Mouse (Mus musculus) neutrophil, adult 59 days (primary cell): ENCODE data around the gene Ube2d2b. TPM values are rescaled to one million over a fixed set of nuclear protein-coding genes. Genes with fewer than 3 reads are reported as not detected.

Experiments used
- total RNA-seq, 2 experiments: library from RNA; stranded (reverse); gene quantifications; 1 replicate in 1 of 2; 2 replicates in 1 of 2; pipeline ENCODE4 v1.2.4; 2023

Ube2d2b gene
- under 1 TPM in 1 of 2 experiments, not detected in 1; 0.20 TPM for total RNA-seq

GRCm38 (mm10) chr5:107829998-107830560 lies at the start of gene Ube2d2b:
Gene Ube2d2b (plus strand): TSS chr5:107830099.

GRCm38 (mm10) chr5:107874561-107875260 lies 44.8 kb downstream of the Ube2d2b start, which contains the start of gene Evi5:
Gene Evi5 (minus strand): TSS chr5:107875107.

Other genes starting within 250 kb of the Ube2d2b start
- gene Rpap2, start 232.7 kb upstream of the Ube2d2b start, total RNA-seq, result 10 to 100 TPM in 1 of 2 experiments, 1 to 10 TPM in 1; 7.4 to 10.2 TPM
- 1 to 10 TPM; 1.8 to 3.2 TPM for gene Glmn, start 232.2 kb upstream of the Ube2d2b start, total RNA-seq
- gene Gfi1, start 104.1 kb upstream of the Ube2d2b start, total RNA-seq, result 10 to 100 TPM; 20.5 to 21.1 TPM
- 10 to 100 TPM; 35.0 to 36.4 TPM for gene Evi5, start 45.0 kb downstream of the Ube2d2b start, total RNA-seq
- gene Rpl5, start 70.4 kb downstream of the Ube2d2b start, total RNA-seq, result 10 to 100 TPM; 28.1 to 37.5 TPM
- 10 to 100 TPM; 20.6 to 27.2 TPM for gene Fam69a, start 157.0 kb downstream of the Ube2d2b start, total RNA-seq
- gene Mtf2, start 235.6 kb downstream of the Ube2d2b start, total RNA-seq, result 10 to 100 TPM; 33.3 to 39.8 TPM